Mouse (Mus musculus) lung, postnatal 0 days (tissue): Measurements from ENCODE around the gene Il31ra. TPM values are rescaled to one million over a fixed set of nuclear protein-coding genes. Genes with fewer than 3 reads are reported as not detected.
"Not testable (repeated sequence)": the region's sequence is repeated elsewhere in the genome, so short reads cannot be mapped to it uniquely, and the experiment has no call there.

Experiments used
- ATAC-seq: fragments of 200-750 bp; cut with Nextera tagmentation; 2 replicates; pipeline ENCODE4 v1.8.0; 2017; ENCODE audit warnings: moderate library complexity
- DNase-seq: peaks from one replicate; pipeline ENCODE4 v3.0.0-alpha.2; 2016; ENCODE audit warnings: low spot score
- H3K27ac ChIP-seq: fragments of 300-500 bp; sonication (generic); 2 replicates; pipeline ENCODE4 v1.5.1; 2014; ENCODE audit warnings: antibody characterized with exemption, mild to moderate bottlenecking, low read length, mixed read lengths
- H3K27me3 ChIP-seq: fragments of 300-500 bp; sonication (generic); replicated peaks from 2 replicates; pipeline ENCODE4 v1.6.1; 2014; ENCODE audit warnings: low read length, mixed read lengths; ENCODE audit not compliant: insufficient read depth
- H3K36me3 ChIP-seq: fragments of 300-500 bp; sonication (generic); 2 replicates; pipeline ENCODE4 v1.6.1; 2014; ENCODE audit warnings: low read length, mixed read lengths; ENCODE audit not compliant: insufficient read depth
- H3K4me1 ChIP-seq: fragments of 300-500 bp; sonication (generic); 2 replicates; pipeline ENCODE4 v1.6.1; 2014; ENCODE audit warnings: antibody characterized with exemption, low read depth, low read length, mixed read lengths; ENCODE audit not compliant: insufficient read depth
- H3K4me2 ChIP-seq: fragments of 300-500 bp; sonication (generic); replicated peaks from 2 replicates; pipeline ENCODE4 v1.6.1; 2014; ENCODE audit warnings: low read depth, mild to moderate bottlenecking, low read length, moderate library complexity, mixed read lengths
- H3K4me3 ChIP-seq: fragments of 300-500 bp; sonication (generic); 2 replicates; pipeline ENCODE4 v1.5.1; 2014; ENCODE audit warnings: low read depth, low read length
- H3K9ac ChIP-seq: fragments of 300-500 bp; sonication (generic); replicated peaks from 2 replicates; pipeline ENCODE4 v1.6.1; 2014; ENCODE audit warnings: low read depth, mild to moderate bottlenecking
- H3K9me3 ChIP-seq: fragments of 300-500 bp; sonication (generic); 2 replicates; pipeline ENCODE4 v1.6.1; 2016; ENCODE audit warnings: low read length, mixed read lengths
- CTCF ChIP-seq: IDR thresholded peaks from 2 replicates; pipeline ENCODE4 v1.5.1; 2016; ENCODE audit warnings: antibody characterized with exemption, mild to moderate bottlenecking
- EP300 ChIP-seq: IDR thresholded peaks from 2 replicates; pipeline ENCODE4 v1.6.1; 2016; ENCODE audit warnings: antibody characterized with exemption, mild to moderate bottlenecking, control low read depth
- WGBS: fragments of 180-500 bp; shearing (Covaris S2); extraction: QIAGEN DNeasy Blood & Tissue Kit; methylation state at CpG from one replicate; pipeline ENCODE4 v1.1.7; 2014; 5-methylcytosine and 5-hydroxymethylcytosine counted together
- polyA plus RNA-seq: library from polyadenylated mRNA; unstranded; fragments of >200 nt; fragmentation: Nextera tagmentation; extraction: Ambion mirVana; gene quantifications from 2 replicates; pipeline ENCODE4 v1.2.1, GENCODE M21; 2015

Gene Il31ra
- polyA plus RNA-seq: 0.04 TPM in 1 of 2 replicates, not detected in the other

- not testable (repeated sequence) for ATAC-seq, H3K9me3 ChIP-seq, H3K27ac ChIP-seq, H3K36me3 ChIP-seq, H3K4me2 ChIP-seq, DNase-seq, H3K4me1 ChIP-seq, H3K4me3 ChIP-seq, H3K9ac ChIP-seq, H3K27me3 ChIP-seq
- 100% methylated on average over 3 of the region's 8 CpGs for WGBS
These were observed at the start of gene Il31ra for GRCm38 (mm10) chr13:112594260-112594659. Gene Il31ra, minus strand, starts transcription at chr13:112594360.

- TF ChIP-seq EP300: no peak
- TF ChIP-seq CTCF: no peak
- Histone ChIP-seq H3K4me3 (no peak overlapping the region), H3K27ac (no peak overlapping the region), H3K9ac (no peak overlapping the region), H3K27me3 (no peaks in the 10 kb centered on the region), H3K4me1 (no peaks in the 10 kb centered on the region), H3K4me2 (no peak overlapping the region), H3K9me3 (no peaks in the 10 kb centered on the region), H3K36me3 (no peaks in the 10 kb centered on the region)
- ATAC-seq: no peak
- 89% methylated on average over 3 of the region's 3 CpGs for WGBS
- DNase-seq: peak; percentile 26
These were observed 48.7 kb upstream of the Il31ra start for GRCm38 (mm10) chr13:112642897-112643296.

DNA sequence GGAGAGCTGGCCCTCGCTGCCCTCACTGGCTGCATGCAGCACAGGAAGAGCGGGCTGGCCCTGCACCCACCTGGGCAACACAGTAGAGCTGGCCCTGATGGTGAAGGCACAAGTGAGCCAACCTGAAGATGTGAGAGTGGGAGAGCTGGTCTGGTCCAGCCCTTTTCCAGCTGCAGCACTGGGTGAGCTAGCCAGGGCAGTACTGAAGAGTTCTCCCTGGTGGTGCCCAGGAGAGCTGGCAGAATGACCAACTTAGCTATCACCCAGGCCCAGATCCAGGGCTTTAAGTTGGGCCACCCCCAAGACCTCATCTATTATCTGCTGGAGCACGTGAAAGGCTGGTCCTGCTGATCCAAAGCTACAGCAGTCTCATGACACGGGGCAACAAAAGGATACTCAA, 45.0 kb upstream of the Il31ra start:
- WGBS: 60% methylated on average over 4 of the region's 4 CpGs
- no peak for TF ChIP-seq EP300
- TF ChIP-seq CTCF: no peak
- ATAC-seq: no peak

GRCm38 (mm10) chr13:112636498-112636897, 42.3 kb upstream of the Il31ra start:
- Histone ChIP-seq H3K9me3 (no peaks in the 10 kb centered on the region), H3K4me3 (no peak overlapping the region), H3K9ac (no peak overlapping the region), H3K4me2 (no peak overlapping the region), H3K27me3 (no peaks in the 10 kb centered on the region), H3K4me1 (no peaks in the 10 kb centered on the region), H3K27ac (no peak overlapping the region), H3K36me3 (no peaks in the 10 kb centered on the region)
- DNase-seq (no peak), ATAC-seq (no peak)
- WGBS: 34% methylated on average over 3 of the region's 3 CpGs
- TF ChIP-seq EP300: no peak
- TF ChIP-seq CTCF: no peak

More for the DNA sequence above, 45.0 kb upstream of the Il31ra start:
- Histone ChIP-seq H3K9ac (no peak overlapping the region), H3K4me3 (no peak overlapping the region), H3K27ac (no peak overlapping the region), H3K4me2 (no peak overlapping the region), H3K27me3 (no peaks in the 10 kb centered on the region), H3K4me1 (no peaks in the 10 kb centered on the region), H3K9me3 (no peaks in the 10 kb centered on the region), H3K36me3 (no peaks in the 10 kb centered on the region)
- no peak for DNase-seq

DNA sequence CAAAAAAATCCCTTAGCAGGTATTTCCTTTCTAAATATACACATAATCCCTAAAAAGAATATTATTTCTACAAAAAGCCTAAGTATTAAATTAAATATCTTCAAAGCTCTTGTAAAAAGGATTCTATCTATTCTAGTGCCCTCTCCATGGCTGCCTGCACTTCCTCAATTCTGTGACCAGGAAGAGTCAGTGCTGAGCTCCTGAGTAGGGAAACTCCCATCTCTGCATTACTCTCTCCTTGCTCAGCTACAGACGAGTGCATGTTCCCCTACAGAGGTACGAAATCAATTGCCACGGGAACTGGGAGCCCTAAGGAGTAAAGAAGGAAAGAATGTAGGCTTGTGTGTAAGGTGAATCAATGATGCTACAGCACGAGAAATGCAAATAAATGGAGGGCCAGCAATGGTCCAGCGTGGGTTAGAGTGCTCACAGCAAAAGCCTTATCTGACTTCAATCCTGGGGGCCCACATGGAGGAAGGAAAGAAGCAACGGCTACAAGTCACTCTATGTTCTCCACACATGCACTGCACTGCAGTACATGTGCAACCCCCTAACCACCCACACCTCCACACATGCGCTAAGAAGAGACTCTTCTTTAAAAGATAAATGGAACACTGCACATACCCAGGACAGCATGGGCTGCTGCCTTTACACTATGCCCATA, 41.1 kb upstream of the Il31ra start:
- 48% methylated on average over 7 of the region's 7 CpGs for WGBS
- no peak overlapping the region for H3K4me2 ChIP-seq
- ATAC-seq: no peak
- H3K27ac ChIP-seq: no peak overlapping the region
- no peak for TF ChIP-seq CTCF
- no peak for TF ChIP-seq EP300
- no peaks in the 10 kb centered on the region for H3K27me3 ChIP-seq
- no peak for DNase-seq
- H3K4me1 ChIP-seq: no peaks in the 10 kb centered on the region
- H3K36me3 ChIP-seq: no peaks in the 10 kb centered on the region
- no peak overlapping the region for H3K9ac ChIP-seq
- no peaks in the 10 kb centered on the region for H3K9me3 ChIP-seq
- H3K4me3 ChIP-seq: no peak overlapping the region

- H3K4me2 ChIP-seq: no peak overlapping the region
- no peak overlapping the region for H3K9ac ChIP-seq
- no peak for DNase-seq
- no peaks in the 10 kb centered on the region for H3K36me3 ChIP-seq
- no peaks in the 10 kb centered on the region for H3K27me3 ChIP-seq
- TF ChIP-seq CTCF (no peak), EP300 (no peak)
- no peak overlapping the region for H3K4me3 ChIP-seq
- no peaks in the 10 kb centered on the region for H3K4me1 ChIP-seq
- no peak overlapping the region for H3K27ac ChIP-seq
- no peak for ATAC-seq
- no peaks in the 10 kb centered on the region for H3K9me3 ChIP-seq
These were observed 31.4 kb upstream of the Il31ra start for GRCm38 (mm10) chr13:112625566-112625965.

- ATAC-seq: no peak
- Histone ChIP-seq H3K4me3 (no peak overlapping the region), H3K27ac (no peak overlapping the region), H3K4me1 (no peaks in the 10 kb centered on the region), H3K4me2 (no peak overlapping the region), H3K9me3 (no peaks in the 10 kb centered on the region), H3K36me3 (no peaks in the 10 kb centered on the region), H3K27me3 (no peaks in the 10 kb centered on the region), H3K9ac (no peak overlapping the region)
- TF ChIP-seq EP300 (no peak), CTCF (no peak)
- 65% methylated on average over 3 of the region's 3 CpGs for WGBS
- no peak for DNase-seq
These were observed 30.5 kb upstream of the Il31ra start for GRCm38 (mm10) chr13:112624622-112625021.
